Mouse (Mus musculus) heart, embryonic 14.5 days (tissue): ENCODE results near the gene Olfr287. TPM values are rescaled to one million over a fixed set of nuclear protein-coding genes. Genes with fewer than 3 reads are reported as not detected.

Source experiments
- ATAC-seq: fragments of 200-750 bp; cut with Nextera tagmentation; 2 replicates; pipeline ENCODE4 v1.8.0; 2017; ENCODE audit warnings: low read depth, moderate TSS enrichment; ENCODE audit not compliant: insufficient number of reproducible peaks, insufficient read depth, low FRiP score
- H3K27ac ChIP-seq, 2 experiments: fragments of 200-500 bp in 1 of 2; fragments of 300-500 bp in 1 of 2; sonication (generic) in 1 of 2; replicated peaks in 1 of 2; 2 replicates each; pipeline ENCODE4 v1.5.1; 2012 to 2014; ENCODE audit warnings: low read depth in 2 of 2, low read length in 2 of 2, control low read depth in 1 of 2, mild to moderate bottlenecking in 1 of 2, mixed read lengths in 1 of 2; ENCODE audit not compliant: control insufficient read depth in 1 of 2, insufficient read depth in 1 of 2
- H3K27me3 ChIP-seq: fragments of 300-500 bp; sonication (generic); 2 replicates; pipeline ENCODE4 v1.6.1; 2014; ENCODE audit warnings: mild to moderate bottlenecking, low read length, control low read depth; ENCODE audit not compliant: control insufficient read depth, insufficient read depth
- H3K36me3 ChIP-seq: fragments of 300-500 bp; sonication (generic); 2 replicates; pipeline ENCODE4 v1.6.1; 2014; ENCODE audit warnings: mild to moderate bottlenecking, control low read depth, low read length, mixed read lengths; ENCODE audit not compliant: control insufficient read depth, insufficient read depth
- H3K4me1 ChIP-seq, 2 experiments: fragments of 200-500 bp in 1 of 2; fragments of 300-500 bp in 1 of 2; sonication (generic) in 1 of 2; 2 replicates each; pipeline ENCODE4 v1.6.1; 2012 to 2014; ENCODE audit warnings: low read length in 2 of 2, control low read depth in 1 of 2, mixed read lengths in 1 of 2; ENCODE audit not compliant: control insufficient read depth in 2 of 2, insufficient read depth in 2 of 2
- H3K4me2 ChIP-seq: fragments of 300-500 bp; sonication (generic); 2 replicates; pipeline ENCODE4 v1.6.1; 2014; ENCODE audit warnings: mild to moderate bottlenecking, low read length
- H3K4me3 ChIP-seq, 2 experiments: fragments of 200-500 bp in 1 of 2; fragments of 300-500 bp in 1 of 2; sonication (generic) in 1 of 2; 2 replicates each; pipeline ENCODE4 v1.5.1; 2012 to 2014; ENCODE audit warnings: low read length in 2 of 2, mild to moderate bottlenecking in 2 of 2, control low read depth in 1 of 2, low read depth in 1 of 2, moderate library complexity in 1 of 2; ENCODE audit not compliant: control insufficient read depth in 1 of 2, insufficient read depth in 1 of 2
- H3K9ac ChIP-seq: fragments of 300-500 bp; sonication (generic); 2 replicates; pipeline ENCODE4 v1.6.1; 2014; ENCODE audit warnings: mild to moderate bottlenecking, low read length
- H3K9me3 ChIP-seq: fragments of 300-500 bp; sonication (generic); 2 replicates; pipeline ENCODE4 v1.6.1; 2016; ENCODE audit warnings: low read length, control low read depth; ENCODE audit not compliant: control insufficient read depth
- WGBS: fragments of 180-500 bp; shearing (Covaris S2); extraction: QIAGEN DNeasy Blood & Tissue Kit; methylation state at CpG from one replicate; pipeline ENCODE4 v1.1.7; 2014; 5-methylcytosine and 5-hydroxymethylcytosine counted together
- polyA plus RNA-seq: library from polyadenylated mRNA; unstranded; fragments of >200 nt; fragmentation: Nextera tagmentation; extraction: Ambion mirVana; gene quantifications from 2 replicates; pipeline ENCODE4 v1.2.1, GENCODE M21; 2014

The Olfr287 gene
- polyA plus RNA-seq, 1 experiment from 2014 or later = not detected

DNA sequence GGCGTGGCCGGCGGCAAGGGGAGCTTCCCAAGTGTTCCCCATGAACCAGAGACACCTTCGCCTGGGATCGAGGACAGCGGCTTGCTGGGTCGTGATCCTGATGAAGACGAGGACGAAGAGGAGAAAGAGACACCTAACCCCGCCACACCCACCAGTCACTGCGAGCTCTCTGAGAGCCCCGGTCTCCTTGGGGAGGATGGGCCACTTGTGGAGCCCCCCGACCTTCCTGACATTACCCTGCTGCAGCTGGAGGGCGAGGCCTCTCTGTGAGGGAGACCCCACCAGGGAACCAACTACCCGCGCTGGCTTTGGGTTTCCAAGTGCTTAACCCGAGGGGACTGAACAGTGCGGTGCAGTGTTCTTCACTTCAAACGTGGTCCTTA lies 52.2 kb downstream of the Olfr287 start:
- H3K4me3 ChIP-seq = peak overlapping the region; percentile 48 to 51; a peak in 3 of 4 replicates
- ATAC-seq = no peak
- H3K9ac ChIP-seq = no peak overlapping the region
- H3K36me3 ChIP-seq = no peaks in the 10 kb centered on the region
- peak overlapping the region; percentile 92 for H3K4me2 ChIP-seq
- H3K27me3 ChIP-seq = peaks cover 60% of the 10 kb centered on the region
- no peak overlapping the region for H3K27ac ChIP-seq
- peaks cover 0 to 7% of the 10 kb centered on the region in 2 experiments for H3K4me1 ChIP-seq
- no peaks in the 10 kb centered on the region for H3K9me3 ChIP-seq
- 12% methylated on average over 19 of the region's 19 CpGs for WGBS

DNA sequence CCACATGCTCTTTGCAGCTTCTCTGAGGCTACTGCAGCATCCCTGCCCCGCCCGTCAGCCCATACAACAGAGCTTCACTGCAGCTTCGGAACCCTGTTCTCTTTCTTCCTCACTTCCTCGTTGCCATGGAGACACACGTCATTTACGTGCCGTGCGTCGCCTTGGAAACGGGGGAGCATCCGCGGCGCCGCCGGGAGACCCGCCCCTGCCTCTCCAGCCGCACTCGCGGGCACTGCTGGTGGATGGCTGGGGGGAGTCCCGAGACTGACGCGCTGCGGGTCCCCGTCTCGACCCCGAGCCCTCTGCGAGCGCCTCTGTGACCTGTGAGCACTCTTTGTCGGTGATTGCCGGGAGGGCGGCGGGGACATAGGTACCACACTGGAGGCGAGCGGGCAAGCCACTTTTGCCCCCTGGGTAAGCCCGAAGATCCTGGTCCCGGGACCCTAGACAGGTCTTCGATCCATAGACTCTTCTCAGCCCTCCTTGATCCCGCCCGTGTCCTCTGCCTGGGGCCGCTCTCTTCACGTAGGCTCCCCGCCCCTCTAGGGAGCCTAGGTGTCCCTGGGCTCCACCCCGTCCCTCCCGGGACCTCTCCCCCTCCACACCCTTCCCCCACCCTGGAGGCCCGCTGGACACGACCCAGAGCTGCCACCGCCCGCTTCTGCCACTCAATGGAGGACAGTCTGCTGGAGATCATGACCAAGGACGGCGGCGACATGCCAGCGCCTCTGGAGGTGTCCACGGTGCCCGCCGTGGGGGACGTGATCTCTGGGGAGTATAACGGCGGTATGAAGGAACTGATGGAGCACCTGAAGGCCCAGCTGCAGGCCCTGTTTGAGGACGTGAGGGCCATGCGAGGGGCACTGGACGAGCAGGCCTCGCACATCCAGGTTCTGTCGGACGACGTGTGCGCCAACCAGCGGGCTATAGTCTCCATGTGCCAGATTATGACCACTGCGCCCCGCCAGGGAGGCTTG lies 52.9 kb downstream of the Olfr287 start:
- Histone ChIP-seq H3K4me2 (peak overlapping the region; percentile 92), H3K27me3 (peaks cover 60% of the 10 kb centered on the region), H3K9ac (peak overlapping the region; percentile 52), H3K4me1 (peaks cover 0 to 7% of the 10 kb centered on the region in 2 experiments), H3K36me3 (no peaks in the 10 kb centered on the region), H3K4me3 (peak overlapping the region; percentile 48 to 51), H3K27ac (no peak overlapping the region), H3K9me3 (no peaks in the 10 kb centered on the region)
- peak; percentile 57; the same call in 1 of the 2 replicates for ATAC-seq
- WGBS = 1% methylated on average over 69 of the region's 69 CpGs

DNA sequence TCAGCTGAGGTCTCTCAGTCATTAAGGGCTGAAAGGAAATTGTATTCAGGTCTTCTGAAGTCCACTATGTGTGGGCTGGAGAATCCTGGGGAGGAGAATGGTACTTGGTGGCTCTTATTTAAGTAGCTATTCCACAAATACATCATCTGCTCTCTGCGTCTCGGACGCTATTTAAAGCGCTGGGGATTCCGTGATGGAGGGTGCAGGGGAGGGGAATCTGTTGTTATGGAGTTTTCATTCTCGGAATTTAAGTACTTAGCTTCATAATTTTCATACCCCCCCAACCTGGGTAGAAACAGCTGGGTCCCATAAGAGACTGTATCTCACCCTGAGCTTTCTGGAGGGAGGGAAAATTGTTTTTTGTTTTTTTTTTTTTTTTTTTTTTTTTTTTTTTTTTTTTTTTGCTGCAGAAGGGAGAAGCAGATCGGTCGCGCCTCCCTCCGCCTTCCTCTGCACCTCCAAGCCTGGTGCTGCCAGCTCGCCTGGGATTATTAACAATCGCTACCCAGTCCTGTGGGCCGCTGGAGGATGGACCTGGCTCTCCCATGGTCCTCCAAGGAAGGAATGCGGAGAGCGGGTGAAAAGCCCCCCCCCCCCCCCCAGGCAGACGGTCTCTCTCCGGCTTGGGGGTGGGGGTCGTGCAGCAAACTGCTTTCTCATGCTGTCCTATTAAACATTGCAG lies 53.8 kb downstream of the Olfr287 start, which contains the start of gene Ccdc184:
TSS of gene Ccdc184 (plus strand) at position 196 of the 682 bp plus-strand sequence.
- Histone ChIP-seq H3K27me3 (peaks cover 54% of the 10 kb centered on the region), H3K4me1 (peaks cover 4 to 14% of the 10 kb centered on the region in 2 experiments), H3K36me3 (no peaks in the 10 kb centered on the region), H3K27ac (no peak within 1 kb of the TSS), H3K4me3 (peak within 1 kb of the TSS; percentile 48 to 51), H3K9me3 (no peaks in the 10 kb centered on the region), H3K4me2 (peak within 1 kb of the TSS; percentile 92), H3K9ac (peak within 1 kb of the TSS; percentile 52)
- ATAC-seq = no peak
- WGBS = 4% methylated on average over 16 of the region's 18 CpGs

DNA sequence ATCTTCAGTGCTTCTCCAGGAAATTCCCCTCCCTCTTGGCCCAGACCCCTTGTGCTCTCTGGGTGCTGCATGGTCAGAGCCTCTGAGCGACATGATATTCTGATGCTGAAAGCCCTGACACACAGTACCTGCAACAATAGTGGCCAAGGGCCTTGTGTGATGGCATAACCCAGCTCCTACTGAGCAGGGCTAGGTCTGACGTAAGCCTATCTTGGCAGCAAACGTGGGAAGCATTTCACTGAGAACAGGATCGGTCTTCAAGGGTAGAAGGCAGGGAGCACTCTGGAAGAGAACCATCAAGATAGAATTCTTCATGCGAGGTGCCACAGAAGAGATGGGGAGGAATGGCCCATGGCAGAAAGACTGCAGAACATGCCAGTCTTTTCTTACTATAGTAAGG lies 55.3 kb downstream of the Olfr287 start, which contains the start of gene Asb8:
TSS of gene Asb8 (minus strand) at position 101 of the 400 bp plus-strand sequence.
- 68% methylated on average over 5 of the region's 5 CpGs for WGBS
- no peaks in the 10 kb centered on the region for H3K36me3 ChIP-seq
- H3K9ac ChIP-seq = no peak within 1 kb of the TSS
- ATAC-seq = no peak
- H3K4me3 ChIP-seq = no peak within 1 kb of the TSS
- H3K4me1 ChIP-seq = peaks cover 6 to 15% of the 10 kb centered on the region in 2 experiments
- H3K9me3 ChIP-seq = no peaks in the 10 kb centered on the region
- no peak within 1 kb of the TSS for H3K27ac ChIP-seq
- peaks cover 45% of the 10 kb centered on the region for H3K27me3 ChIP-seq
- H3K4me2 ChIP-seq = no peak within 1 kb of the TSS

DNA sequence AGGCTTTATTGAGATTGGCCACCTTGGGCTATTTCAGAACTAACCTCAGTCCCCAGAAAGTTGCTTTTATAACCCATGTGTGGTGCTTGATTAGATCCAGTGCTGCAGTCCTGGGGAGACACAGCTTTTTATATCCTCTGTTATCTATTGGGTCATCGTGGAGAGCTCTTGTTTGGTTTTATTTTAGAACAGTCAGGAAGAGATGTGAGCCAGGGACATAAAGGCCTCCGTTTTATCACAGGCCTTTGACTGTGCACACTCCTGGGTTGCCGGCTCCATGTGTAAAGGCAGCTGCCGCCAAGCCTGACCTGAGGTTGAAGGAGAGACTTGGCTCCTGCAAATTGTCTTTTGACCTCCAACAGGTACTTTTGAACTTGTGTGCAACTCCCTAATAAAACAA lies 58.3 kb downstream of the Olfr287 start:
- Histone ChIP-seq H3K4me1 (peaks cover 6 to 15% of the 10 kb centered on the region in 2 experiments), H3K9me3 (no peaks in the 10 kb centered on the region), H3K4me3 (no peak overlapping the region), H3K36me3 (no peaks in the 10 kb centered on the region), H3K27me3 (peaks cover 18% of the 10 kb centered on the region), H3K4me2 (no peak overlapping the region), H3K9ac (no peak overlapping the region), H3K27ac (peak overlapping the region; percentile 52 to 64; a peak in 3 of 4 replicates)
- ATAC-seq = no peak
- 14% methylated on average over 4 of the region's 4 CpGs for WGBS

DNA sequence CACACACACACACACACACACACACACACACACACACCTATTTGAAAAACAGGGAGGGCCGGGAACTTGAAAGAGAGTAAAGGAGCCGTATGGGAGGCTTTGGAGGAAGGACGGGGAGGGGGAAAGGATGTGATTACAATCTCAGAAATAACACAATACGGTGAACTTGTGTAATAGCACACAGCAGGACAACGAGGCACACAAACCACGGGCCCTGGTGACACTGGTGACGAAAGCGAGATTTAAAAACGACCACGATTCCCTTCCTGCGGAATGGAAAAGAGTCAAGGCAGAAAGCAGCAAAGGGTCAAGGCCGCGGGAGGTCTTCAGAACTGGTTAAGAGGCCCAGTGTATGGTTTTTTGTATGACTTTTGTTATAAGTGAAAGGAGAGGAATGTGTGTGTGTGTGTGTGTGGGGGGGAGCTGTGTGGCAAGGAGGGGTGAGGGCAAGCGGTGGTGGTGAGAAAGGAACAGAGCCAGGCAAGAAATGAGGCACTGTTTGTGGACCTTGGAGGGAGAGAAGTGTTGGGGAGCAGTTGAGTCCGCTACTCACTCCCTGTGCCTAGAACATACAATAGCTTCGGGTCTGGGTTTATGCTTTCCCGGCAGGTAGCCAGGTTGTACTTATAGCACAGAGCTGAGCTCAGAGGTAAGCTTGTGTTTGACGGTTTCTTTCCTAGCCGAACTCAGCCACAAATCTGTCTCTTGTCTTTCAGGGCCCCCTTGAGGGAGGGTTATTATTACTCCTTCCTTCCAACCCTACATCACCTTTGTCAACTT lies 59.6 kb downstream of the Olfr287 start:
- 68% methylated on average over 19 of the region's 19 CpGs for WGBS
- ATAC-seq = no peak
- Histone ChIP-seq H3K4me1 (peaks cover 6 to 8% of the 10 kb centered on the region in 2 experiments), H3K27ac (no peak overlapping the region), H3K9ac (no peak overlapping the region), H3K36me3 (no peaks in the 10 kb centered on the region), H3K4me3 (no peak overlapping the region), H3K4me2 (no peak overlapping the region), H3K9me3 (no peaks in the 10 kb centered on the region), H3K27me3 (peaks cover 9% of the 10 kb centered on the region)

DNA sequence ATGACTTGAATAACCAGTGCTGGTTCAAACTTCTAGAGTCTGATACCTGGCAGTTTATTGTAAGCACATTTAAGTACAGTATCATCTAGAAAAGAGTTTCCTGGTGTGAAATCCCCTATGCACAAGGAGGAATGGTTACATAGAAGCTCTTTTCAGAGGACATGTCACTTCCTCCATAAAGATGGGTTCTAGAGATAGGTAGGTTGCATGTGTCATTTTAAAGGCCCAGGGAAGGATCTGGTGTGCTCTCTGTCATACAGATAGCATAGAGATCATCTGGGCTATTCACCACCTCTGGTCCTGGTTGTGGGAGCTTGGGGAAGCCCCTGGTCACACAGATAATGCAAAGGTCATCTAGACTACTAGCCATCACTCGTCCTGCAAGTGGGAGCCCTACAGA lies 63.6 kb downstream of the Olfr287 start:
- H3K27ac ChIP-seq = no peak overlapping the region
- H3K4me1 ChIP-seq = peaks cover 3% of the 10 kb centered on the region in 2 experiments; a peak in 3 of 4 replicates
- WGBS = 46% methylated on average over 1 of the region's 1 CpGs
- ATAC-seq = no peak
- H3K4me2 ChIP-seq = no peak overlapping the region
- H3K36me3 ChIP-seq = no peaks in the 10 kb centered on the region
- no peaks in the 10 kb centered on the region for H3K27me3 ChIP-seq
- H3K4me3 ChIP-seq = no peak overlapping the region
- no peaks in the 10 kb centered on the region for H3K9me3 ChIP-seq
- H3K9ac ChIP-seq = no peak overlapping the region
